Mouse (Mus musculus) ES-E14 (cell line): ENCODE measurements around the gene Apon.

ENCODE experiments used
- CHD2 ChIP-seq: IDR thresholded peaks from 2 replicates; pipeline ENCODE4 v1.6.1; 2014; ENCODE audit warnings: mild to moderate bottlenecking, low read depth, low read length, inconsistent platforms
- HCFC1 ChIP-seq: IDR thresholded peaks from 2 replicates; pipeline ENCODE4 v1.6.1; 2012; ENCODE audit warnings: low read length, inconsistent platforms, borderline replicate concordance; ENCODE audit not compliant: insufficient read depth
- MAFK ChIP-seq: IDR thresholded peaks from 2 replicates; pipeline ENCODE4 v1.6.1; 2014; ENCODE audit warnings: mild to moderate bottlenecking, low read depth, low read length, inconsistent platforms; ENCODE audit not compliant: insufficient read depth
- ZC3H11A ChIP-seq: IDR thresholded peaks from 2 replicates; pipeline ENCODE4 v1.6.1; 2012; ENCODE audit warnings: low read depth, mild to moderate bottlenecking, inconsistent platforms, low read length, borderline replicate concordance
- ZNF384 ChIP-seq: IDR thresholded peaks from 2 replicates; pipeline ENCODE4 v1.6.1; 2012; ENCODE audit warnings: low read depth, low read length, inconsistent platforms

GRCm38 (mm10) chr10:128237807-128238480 lies 16.0 kb upstream of the Apon start:
- no peak for TF ChIP-seq MAFK
- TF ChIP-seq ZNF384, result no peak
- no peak for TF ChIP-seq HCFC1
- TF ChIP-seq ZC3H11A, result no peak
- TF ChIP-seq CHD2, result no peak
